Mouse (Mus musculus): ENCODE results near the gene Btbd17. TPM values are rescaled to one million over a fixed set of nuclear protein-coding genes. Genes with fewer than 3 reads are reported as not detected.

Btbd17 gene
- total RNA-seq, 4 experiments from 2014 or later, result not detected

DNA sequence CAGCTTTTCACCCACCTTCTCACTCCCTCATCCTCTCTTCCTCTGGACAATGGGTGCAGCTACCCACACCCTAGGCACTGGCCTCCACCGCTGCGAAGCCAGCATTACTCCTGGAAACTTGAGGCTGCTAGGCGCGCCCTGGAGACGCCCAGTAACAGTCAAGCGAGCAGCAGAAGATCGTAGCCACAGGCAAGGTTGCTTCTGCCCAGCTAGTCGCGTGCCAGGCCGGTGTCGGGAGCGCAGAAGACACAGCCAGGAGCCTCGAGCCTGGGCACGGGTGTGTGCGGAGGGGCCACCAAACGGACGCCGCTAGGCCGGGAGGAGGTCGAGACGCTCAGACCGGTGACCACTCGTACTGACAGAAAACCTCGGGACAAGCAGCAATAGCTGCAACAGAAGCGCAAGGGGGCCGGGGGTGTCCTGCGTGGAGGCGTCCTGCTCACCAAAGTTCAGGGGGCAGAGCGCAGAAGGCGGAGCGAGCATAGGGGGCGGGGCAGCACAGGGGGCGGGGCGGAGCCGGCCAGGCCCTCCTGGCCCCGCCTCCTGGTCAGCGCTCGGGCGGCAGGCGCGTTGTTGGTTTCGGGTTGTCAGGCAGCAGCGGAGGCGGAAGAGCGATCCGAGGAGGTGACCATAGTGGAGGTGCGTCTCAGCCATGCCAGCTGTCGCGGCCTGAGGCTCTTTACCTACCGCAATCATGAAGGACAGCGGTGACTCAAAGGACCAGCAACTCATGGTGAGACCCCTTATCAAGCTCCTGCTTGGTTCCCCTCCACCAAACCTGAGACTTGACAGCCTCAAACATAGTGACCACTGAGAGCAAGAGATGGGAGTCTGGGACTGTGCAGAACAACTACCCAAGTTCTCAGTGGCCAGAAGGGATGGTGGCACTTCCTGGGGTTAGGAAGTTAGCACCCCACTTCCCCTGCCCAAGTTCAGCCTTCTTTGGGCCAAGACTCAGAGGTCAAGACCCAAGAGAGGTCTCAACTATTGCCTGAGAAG is 30.6 kb downstream of the Btbd17 start, which contains the start of gene Kif19a:
Gene Kif19a (plus strand): TSS at position 569 of the 999 bp plus-strand sequence.
- peak; percentile 43 for DNase-seq

DNA sequence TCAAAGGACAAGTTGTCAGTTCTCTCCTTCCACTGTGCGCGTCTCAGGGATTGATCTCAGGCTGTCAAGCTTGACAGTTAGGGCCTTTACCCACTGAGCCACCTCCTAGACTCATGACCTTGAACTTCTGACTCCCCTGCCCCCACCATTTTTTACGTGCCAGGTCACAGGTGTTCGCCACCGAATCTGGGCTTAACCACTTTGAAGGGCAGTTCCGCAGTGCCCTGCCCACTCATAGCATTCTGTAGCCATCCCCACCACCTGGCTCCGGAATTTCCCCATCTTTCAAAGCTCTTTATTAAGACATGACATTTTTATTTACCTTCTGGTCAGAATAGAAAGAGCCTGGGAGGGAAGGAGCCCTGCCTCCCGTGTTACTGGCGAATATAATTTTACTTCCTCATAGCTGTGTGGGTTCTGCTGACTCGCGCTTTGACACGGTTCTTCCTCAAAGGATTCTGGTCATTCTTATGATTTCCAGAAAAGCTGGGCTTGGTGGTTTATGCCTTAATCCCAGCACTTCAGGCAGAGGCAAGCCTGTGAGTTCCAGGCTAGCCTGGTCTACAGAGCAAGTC is 48.1 kb downstream of the Btbd17 start:
- DNase-seq, result no peak

DNA sequence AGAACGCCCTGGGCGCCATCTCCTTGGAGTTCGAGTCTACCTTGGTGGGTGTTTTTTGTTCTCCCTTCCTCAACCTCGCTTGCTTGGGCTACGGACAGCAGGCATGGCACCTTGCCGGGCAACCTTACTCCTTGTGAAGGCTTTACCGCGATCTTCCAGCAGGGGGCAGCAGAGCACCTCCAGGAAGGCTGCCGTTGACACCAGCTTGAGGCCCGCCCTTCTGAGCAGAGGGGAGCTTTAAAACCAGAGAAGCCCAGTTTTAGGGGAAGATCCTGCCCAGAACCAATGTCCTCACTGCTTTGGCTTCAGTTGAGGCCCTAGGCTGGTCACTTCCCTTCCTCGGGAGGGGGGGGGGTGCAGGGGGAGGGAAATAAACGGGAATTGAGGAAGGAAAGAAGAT is 50.6 kb downstream of the Btbd17 start:
- DNase-seq, result peak; percentile 76

DNA sequence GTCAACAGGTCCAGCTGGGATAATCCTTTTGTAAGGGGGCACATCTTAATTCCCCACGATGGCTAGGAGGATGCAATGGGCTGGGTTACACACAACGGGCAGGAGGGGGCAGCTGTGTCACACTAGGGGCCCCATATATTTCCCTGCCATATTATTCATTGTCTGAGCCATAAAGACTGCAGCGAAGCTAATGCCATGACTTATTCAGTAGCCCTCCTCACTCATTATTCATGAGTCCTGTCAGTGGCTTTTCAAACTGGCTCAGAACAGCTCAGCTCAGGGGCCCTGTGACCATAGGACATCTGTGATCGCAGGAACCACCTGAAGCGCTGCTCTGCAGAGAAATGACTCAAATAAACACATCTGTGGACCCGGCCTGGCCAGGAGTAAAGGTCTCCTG is 54.3 kb downstream of the Btbd17 start:
- DNase-seq, result no peak

Other genes with a start within 250 kb of the Btbd17 start
- 1,000 to 10,000 TPM; 1,051 to 1,434 (median 1,137) TPM for gene Rpl38, start 127.4 kb downstream of the Btbd17 start, total RNA-seq (2022)
- gene Ttyh2, start 120.5 kb downstream of the Btbd17 start, total RNA-seq (2022), result 100 to 1,000 TPM in 2 of 4 experiments, 10 to 100 TPM in 2; 75.1 to 107 (median 88.6) TPM
- gene Dnaic2, start 68.5 kb downstream of the Btbd17 start, total RNA-seq (2022), result under 1 TPM; 0.38 to 0.51 (median 0.42) TPM
- 1 to 10 TPM in 1 of 4 experiments, under 1 TPM in 3; 0.38 to 1.3 (median 0.76) TPM for gene Kif19a, start 30.6 kb downstream of the Btbd17 start, total RNA-seq (2022)
- gene Gpr142, start 3.0 kb upstream of the Btbd17 start, total RNA-seq (2022), result not detected
- 1 to 10 TPM; 4.3 to 7.7 (median 4.6) TPM for gene Gprc5c, start 55.2 kb upstream of the Btbd17 start, total RNA-seq (2022)
- 1 to 10 TPM; 1.1 to 3.9 (median 3.3) TPM for gene Cd300a, start 94.1 kb upstream of the Btbd17 start, total RNA-seq (2022)
- 1 to 10 TPM; 1.3 to 3.1 (median 1.7) TPM for gene Cd300lb, start 138.4 kb upstream of the Btbd17 start, total RNA-seq (2022)
- gene Cd300c, start 173.2 kb upstream of the Btbd17 start, total RNA-seq (2022), result not detected
- 1 to 10 TPM; 1.6 to 3.1 (median 2.1) TPM for gene Cd300ld, start 194.0 kb upstream of the Btbd17 start, total RNA-seq (2022)
- gene Cd300c2, start 205.9 kb upstream of the Btbd17 start, total RNA-seq (2022), result 10 to 100 TPM in 1 of 4 experiments, 1 to 10 TPM in 3; 3.7 to 11.4 (median 7.5) TPM
- gene Cd300ld2, start 220.2 kb upstream of the Btbd17 start, total RNA-seq (2022), result 1 to 10 TPM in 1 of 4 experiments, not detected in 3; 1.6 TPM
- gene Cd300ld4, start 231.1 kb upstream of the Btbd17 start, total RNA-seq (2022), result not detected
- 10 to 100 TPM in 1 of 4 experiments, 1 to 10 TPM in 3; 3.2 to 11.2 (median 4.5) TPM for gene Cd300ld5, start 241.8 kb upstream of the Btbd17 start, total RNA-seq (2022)

All from adrenal gland, adult 8-10 months (tissue).